Mouse (Mus musculus): ENCODE measurements around the gene Olfr904.
"Not testable (repeated sequence)": the region's sequence is repeated elsewhere in the genome, so short reads cannot be mapped to it uniquely, and the experiment has no call there.

DNA sequence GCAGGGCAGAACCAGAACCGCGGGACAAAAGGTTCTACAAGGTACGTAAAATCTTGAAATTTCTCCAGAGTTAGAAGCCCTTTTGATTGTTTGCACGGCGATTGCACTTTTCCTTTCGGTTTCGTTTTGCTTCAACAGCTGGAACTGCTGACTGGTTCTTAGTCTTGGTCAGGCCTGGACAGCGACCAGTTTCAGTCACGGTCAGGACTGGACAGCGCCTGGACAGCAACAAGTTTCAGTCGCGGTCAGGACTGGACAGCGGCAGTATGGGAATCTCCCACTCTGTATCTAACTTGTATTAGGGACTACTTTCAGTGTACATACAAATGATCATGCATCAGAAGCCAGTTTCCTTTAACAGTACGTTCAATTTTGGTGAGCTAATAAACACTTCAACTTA, 49.4 kb upstream of the Olfr904 start:
- not testable (repeated sequence) for TF ChIP-seq CTCF (conservative IDR thresholded peaks at IDR 0.05; ENCODE audit: low read length); NANOG (IDR thresholded peaks at IDR 0.05; ENCODE audit: borderline replicate concordance, low read length); POU5F1 (IDR thresholded peaks at IDR 0.05; ENCODE audit: borderline replicate concordance, low read length)
